Mouse (Mus musculus): ENCODE results near the gene Klhl10. TPM values are rescaled to one million over a fixed set of nuclear protein-coding genes. Genes with fewer than 3 reads are reported as not detected.

Klhl10 gene
- polyA plus RNA-seq, 1 experiment from 2014 or later, result 0.73 TPM

DNA sequence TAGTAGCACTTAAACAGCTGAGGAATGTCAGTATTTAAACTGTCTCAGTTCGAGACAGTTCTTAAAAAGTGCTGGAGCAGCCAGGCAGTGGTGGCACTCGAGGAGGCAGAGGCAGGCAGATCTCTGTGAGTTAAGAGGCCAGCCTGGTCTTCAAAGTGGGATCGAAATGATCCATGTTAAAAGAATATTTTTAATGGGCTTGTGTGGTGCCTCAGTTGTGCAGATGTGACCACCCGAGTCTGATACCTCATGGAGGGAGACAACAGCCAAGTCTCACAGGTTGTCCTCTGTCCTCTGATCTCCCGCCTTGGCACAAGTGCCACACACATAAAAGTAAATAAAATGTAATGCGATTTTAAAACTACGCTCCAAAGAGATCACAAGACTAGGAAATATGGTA lies 43.2 kb upstream of the Klhl10 start:
- no peaks in the 10 kb centered on the region for H3K27me3 ChIP-seq (ENCODE audit: control insufficient read depth, insufficient read depth, low read depth, low read length)
- ATAC-seq, result no peak
- 95% methylated on average over 7 of the region's 7 CpGs for WGBS
- peaks cover 20% of the 10 kb centered on the region for H3K4me1 ChIP-seq (ENCODE audit: control insufficient read depth, insufficient read depth, low read length)
- peak overlapping the region; percentile 66; the same call in 1 of the 2 replicates for H3K4me2 ChIP-seq (ENCODE audit: low read length)
- H3K4me3 ChIP-seq (ENCODE audit: low read depth, low read length), result no peak overlapping the region
- no peaks in the 10 kb centered on the region for H3K9me3 ChIP-seq (replicated peaks; ENCODE audit: control insufficient read depth, low read length, poor library complexity, severe bottlenecking)
- no peaks in the 10 kb centered on the region for H3K36me3 ChIP-seq (ENCODE audit: control insufficient read depth, insufficient read depth, low read length)
- no peak overlapping the region for H3K9ac ChIP-seq (ENCODE audit: low read depth, low read length)
- no peak overlapping the region for H3K27ac ChIP-seq (ENCODE audit: low read length)

DNA sequence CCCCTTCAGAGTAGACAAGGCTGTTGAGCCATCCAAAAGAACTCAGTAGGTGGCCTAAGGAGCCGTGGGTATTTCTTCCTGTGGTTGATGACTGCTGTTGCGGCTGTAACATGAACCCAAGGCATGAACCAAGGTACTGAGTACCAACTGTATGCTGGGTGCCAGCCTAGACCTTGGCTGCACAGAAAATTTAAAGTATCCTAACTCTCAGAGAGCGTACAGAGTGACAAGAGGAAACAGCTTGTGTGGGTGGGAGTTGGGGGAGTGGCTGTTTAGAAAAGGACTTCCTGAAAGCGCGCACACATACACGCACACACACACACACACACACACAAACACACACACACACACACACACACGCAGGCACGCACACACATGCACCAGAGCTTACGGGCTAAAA lies 42.4 kb upstream of the Klhl10 start:
- Histone ChIP-seq H3K9ac (ENCODE audit: low read depth, low read length) (no peak overlapping the region), H3K4me1 (ENCODE audit: control insufficient read depth, insufficient read depth, low read length) (peaks cover 20% of the 10 kb centered on the region), H3K4me2 (ENCODE audit: low read length) (no peak overlapping the region), H3K36me3 (ENCODE audit: control insufficient read depth, insufficient read depth, low read length) (no peaks in the 10 kb centered on the region), H3K27me3 (ENCODE audit: control insufficient read depth, insufficient read depth, low read depth, low read length) (no peaks in the 10 kb centered on the region), H3K9me3 (replicated peaks; ENCODE audit: control insufficient read depth, low read length, poor library complexity, severe bottlenecking) (no peaks in the 10 kb centered on the region), H3K4me3 (ENCODE audit: low read depth, low read length) (no peak overlapping the region), H3K27ac (ENCODE audit: low read length) (no peak overlapping the region)
- 85% methylated on average over 9 of the region's 9 CpGs for WGBS
- ATAC-seq, result no peak

DNA sequence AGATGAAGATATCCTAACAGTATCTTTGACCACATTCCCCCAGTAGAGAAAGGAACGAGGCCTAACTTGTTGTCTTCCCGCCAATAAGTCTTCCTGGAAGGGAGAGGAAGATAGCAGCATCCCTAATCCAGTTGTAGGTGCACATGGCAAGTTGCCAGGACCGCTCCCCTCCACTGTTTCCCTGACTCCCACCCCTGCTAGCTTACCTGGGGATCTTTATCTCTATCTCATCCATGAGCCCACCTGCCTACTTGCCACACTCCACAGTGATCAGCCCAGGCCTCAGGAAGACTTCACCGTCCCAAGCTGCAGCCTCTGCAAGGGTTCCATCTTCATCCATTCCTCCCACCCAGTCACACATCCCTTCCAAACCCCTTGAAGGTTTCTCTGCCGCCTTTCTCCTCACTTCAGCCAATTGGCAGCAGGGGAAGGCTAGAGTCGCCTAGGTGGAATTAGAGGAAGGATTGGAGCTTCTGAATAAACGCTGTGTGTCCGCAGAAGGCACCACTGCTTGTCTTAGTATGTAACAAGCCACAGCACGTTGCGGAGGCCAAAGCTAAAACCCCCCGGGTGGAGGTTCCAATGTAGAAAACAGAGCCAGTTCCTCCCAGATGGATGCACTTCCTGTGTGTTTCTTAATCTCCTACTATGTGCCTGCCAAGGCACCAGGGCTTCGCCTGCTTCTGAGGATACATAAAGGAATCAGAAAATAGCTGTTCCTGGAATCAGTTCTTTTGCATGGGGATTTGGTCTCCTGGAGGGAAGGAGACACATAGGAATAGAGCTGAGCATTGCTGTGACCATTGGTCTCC lies 41.8 kb upstream of the Klhl10 start:
- Histone ChIP-seq H3K27ac (ENCODE audit: low read length) (no peak overlapping the region), H3K9ac (ENCODE audit: low read depth, low read length) (no peak overlapping the region), H3K4me1 (ENCODE audit: control insufficient read depth, insufficient read depth, low read length) (peaks cover 17% of the 10 kb centered on the region), H3K27me3 (ENCODE audit: control insufficient read depth, insufficient read depth, low read depth, low read length) (no peaks in the 10 kb centered on the region), H3K4me3 (ENCODE audit: low read depth, low read length) (no peak overlapping the region), H3K36me3 (ENCODE audit: control insufficient read depth, insufficient read depth, low read length) (no peaks in the 10 kb centered on the region), H3K9me3 (replicated peaks; ENCODE audit: control insufficient read depth, low read length, poor library complexity, severe bottlenecking) (no peaks in the 10 kb centered on the region), H3K4me2 (ENCODE audit: low read length) (no peak overlapping the region)
- 78% methylated on average over 12 of the region's 12 CpGs for WGBS
- ATAC-seq, result no peak

DNA sequence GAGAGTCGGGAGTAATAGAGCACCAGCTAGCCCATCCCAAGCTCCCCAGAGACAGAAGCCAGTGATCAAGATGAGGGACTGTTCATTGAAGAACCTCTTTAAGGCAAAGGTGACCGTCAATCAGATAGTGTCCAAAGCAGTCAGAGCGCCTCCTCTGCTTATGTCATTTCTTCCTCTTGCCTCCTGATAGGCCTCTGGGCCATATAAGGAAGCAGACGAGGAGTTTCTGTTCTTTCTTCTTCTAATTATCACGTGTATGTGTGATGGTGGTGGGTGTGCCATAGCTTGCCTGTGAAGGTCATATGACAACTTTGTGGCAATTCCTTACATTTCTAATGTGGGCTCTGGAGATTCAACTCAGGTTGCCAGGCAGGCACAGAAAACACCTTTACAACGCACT lies 40.9 kb upstream of the Klhl10 start:
- no peak overlapping the region for H3K4me2 ChIP-seq (ENCODE audit: low read length)
- 87% methylated on average over 6 of the region's 6 CpGs for WGBS
- H3K27me3 ChIP-seq (ENCODE audit: control insufficient read depth, insufficient read depth, low read depth, low read length), result no peaks in the 10 kb centered on the region
- no peak overlapping the region for H3K4me3 ChIP-seq (ENCODE audit: low read depth, low read length)
- no peak overlapping the region for H3K27ac ChIP-seq (ENCODE audit: low read length)
- H3K4me1 ChIP-seq (ENCODE audit: control insufficient read depth, insufficient read depth, low read length), result peaks cover 8% of the 10 kb centered on the region
- ATAC-seq, result no peak
- no peaks in the 10 kb centered on the region for H3K36me3 ChIP-seq (ENCODE audit: control insufficient read depth, insufficient read depth, low read length)
- no peaks in the 10 kb centered on the region for H3K9me3 ChIP-seq (replicated peaks; ENCODE audit: control insufficient read depth, low read length, poor library complexity, severe bottlenecking)
- no peak overlapping the region for H3K9ac ChIP-seq (ENCODE audit: low read depth, low read length)

DNA sequence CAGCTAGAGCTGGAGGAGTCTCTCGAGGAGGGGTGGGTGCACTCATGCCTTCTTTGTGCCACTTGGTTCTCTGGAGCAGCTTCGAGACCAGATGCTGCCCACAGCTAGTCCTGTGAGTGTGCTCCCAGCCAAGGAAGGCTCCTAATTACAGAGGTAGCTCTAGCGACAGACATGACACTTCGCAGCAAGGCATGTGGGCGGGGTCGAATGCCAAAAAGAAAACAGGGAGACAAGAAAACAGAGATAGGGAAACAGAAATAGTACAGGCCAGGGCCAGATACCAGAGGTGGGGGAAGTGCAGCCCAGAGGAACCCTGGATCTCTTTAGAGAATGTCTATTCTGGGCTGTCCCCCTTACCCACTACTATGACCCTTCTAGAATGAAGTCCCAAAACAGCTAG lies 39.5 kb upstream of the Klhl10 start:
- 62% methylated on average over 6 of the region's 6 CpGs for WGBS
- no peak overlapping the region for H3K9ac ChIP-seq (ENCODE audit: low read depth, low read length)
- no peaks in the 10 kb centered on the region for H3K4me1 ChIP-seq (ENCODE audit: control insufficient read depth, insufficient read depth, low read length)
- ATAC-seq, result no peak
- no peaks in the 10 kb centered on the region for H3K27me3 ChIP-seq (ENCODE audit: control insufficient read depth, insufficient read depth, low read depth, low read length)
- H3K9me3 ChIP-seq (replicated peaks; ENCODE audit: control insufficient read depth, low read length, poor library complexity, severe bottlenecking), result no peaks in the 10 kb centered on the region
- H3K27ac ChIP-seq (ENCODE audit: low read length), result no peak overlapping the region
- H3K4me2 ChIP-seq (ENCODE audit: low read length), result no peak overlapping the region
- H3K4me3 ChIP-seq (ENCODE audit: low read depth, low read length), result no peak overlapping the region
- no peaks in the 10 kb centered on the region for H3K36me3 ChIP-seq (ENCODE audit: control insufficient read depth, insufficient read depth, low read length)

DNA sequence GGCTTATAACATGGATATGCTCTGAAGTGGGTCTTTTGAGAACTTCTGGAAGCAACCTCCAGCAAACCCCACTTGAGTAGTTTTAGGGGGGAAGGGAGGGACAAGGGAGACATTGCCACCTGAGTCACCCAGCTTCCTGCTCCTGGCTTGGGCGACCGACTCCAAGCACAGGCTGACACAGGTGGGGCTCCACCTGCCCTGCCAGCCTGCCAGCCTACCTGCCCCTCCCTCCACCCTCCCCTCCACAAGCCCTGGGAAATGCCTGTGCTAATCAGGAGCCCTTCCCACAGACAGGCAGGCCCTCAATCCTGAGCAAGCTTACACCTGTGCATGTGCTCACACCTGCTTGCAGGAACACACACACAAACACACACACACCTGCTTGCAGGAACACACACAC lies 39.0 kb upstream of the Klhl10 start:
- WGBS, result 85% methylated on average over 2 of the region's 2 CpGs
- no peak for ATAC-seq
- no peak overlapping the region for H3K4me2 ChIP-seq (ENCODE audit: low read length)
- H3K4me3 ChIP-seq (ENCODE audit: low read depth, low read length), result no peak overlapping the region
- H3K27me3 ChIP-seq (ENCODE audit: control insufficient read depth, insufficient read depth, low read depth, low read length), result no peaks in the 10 kb centered on the region
- no peaks in the 10 kb centered on the region for H3K9me3 ChIP-seq (replicated peaks; ENCODE audit: control insufficient read depth, low read length, poor library complexity, severe bottlenecking)
- no peak overlapping the region for H3K27ac ChIP-seq (ENCODE audit: low read length)
- no peaks in the 10 kb centered on the region for H3K4me1 ChIP-seq (ENCODE audit: control insufficient read depth, insufficient read depth, low read length)
- H3K36me3 ChIP-seq (ENCODE audit: control insufficient read depth, insufficient read depth, low read length), result no peaks in the 10 kb centered on the region
- no peak overlapping the region for H3K9ac ChIP-seq (ENCODE audit: low read depth, low read length)

DNA sequence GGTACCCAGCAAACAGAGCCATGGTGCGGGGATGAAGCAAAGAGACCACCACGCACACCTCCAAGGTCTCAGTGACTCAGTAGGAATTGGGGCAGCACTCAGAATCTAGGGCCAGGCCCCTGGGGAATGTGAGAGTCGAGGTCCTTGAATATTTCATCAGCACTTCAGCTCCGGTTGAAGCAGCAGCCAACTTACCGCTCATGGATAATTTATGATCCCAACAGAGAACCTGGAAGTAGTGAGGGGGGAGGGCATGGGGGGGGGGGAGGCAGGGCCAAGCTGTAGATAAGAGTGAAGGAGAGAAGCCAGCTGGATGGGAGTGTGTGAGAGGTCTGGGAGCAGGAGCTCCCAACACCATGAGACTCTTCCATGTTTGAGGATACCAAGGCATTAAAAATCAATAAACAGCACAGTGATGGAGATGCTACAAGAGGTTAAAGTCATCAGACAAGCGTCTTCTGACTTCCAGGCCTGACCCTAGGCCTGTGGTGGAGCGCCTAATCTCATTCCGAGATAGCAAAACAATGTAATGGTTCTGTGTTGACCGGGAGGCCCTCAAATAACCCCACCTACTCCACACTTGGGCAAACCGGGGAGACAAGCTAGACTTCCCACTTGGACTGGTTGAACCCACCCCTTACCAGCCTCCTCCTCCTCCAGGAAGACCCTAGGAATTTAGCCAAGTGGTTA lies 38.1 kb upstream of the Klhl10 start:
- H3K4me3 ChIP-seq (ENCODE audit: low read depth, low read length), result no peak overlapping the region
- ATAC-seq, result no peak
- no peaks in the 10 kb centered on the region for H3K9me3 ChIP-seq (replicated peaks; ENCODE audit: control insufficient read depth, low read length, poor library complexity, severe bottlenecking)
- H3K36me3 ChIP-seq (ENCODE audit: control insufficient read depth, insufficient read depth, low read length), result no peaks in the 10 kb centered on the region
- no peaks in the 10 kb centered on the region for H3K4me1 ChIP-seq (ENCODE audit: control insufficient read depth, insufficient read depth, low read length)
- no peak overlapping the region for H3K9ac ChIP-seq (ENCODE audit: low read depth, low read length)
- H3K4me2 ChIP-seq (ENCODE audit: low read length), result no peak overlapping the region
- WGBS, result 70% methylated on average over 10 of the region's 10 CpGs
- H3K27me3 ChIP-seq (ENCODE audit: control insufficient read depth, insufficient read depth, low read depth, low read length), result no peaks in the 10 kb centered on the region
- H3K27ac ChIP-seq (ENCODE audit: low read length), result no peak overlapping the region

DNA sequence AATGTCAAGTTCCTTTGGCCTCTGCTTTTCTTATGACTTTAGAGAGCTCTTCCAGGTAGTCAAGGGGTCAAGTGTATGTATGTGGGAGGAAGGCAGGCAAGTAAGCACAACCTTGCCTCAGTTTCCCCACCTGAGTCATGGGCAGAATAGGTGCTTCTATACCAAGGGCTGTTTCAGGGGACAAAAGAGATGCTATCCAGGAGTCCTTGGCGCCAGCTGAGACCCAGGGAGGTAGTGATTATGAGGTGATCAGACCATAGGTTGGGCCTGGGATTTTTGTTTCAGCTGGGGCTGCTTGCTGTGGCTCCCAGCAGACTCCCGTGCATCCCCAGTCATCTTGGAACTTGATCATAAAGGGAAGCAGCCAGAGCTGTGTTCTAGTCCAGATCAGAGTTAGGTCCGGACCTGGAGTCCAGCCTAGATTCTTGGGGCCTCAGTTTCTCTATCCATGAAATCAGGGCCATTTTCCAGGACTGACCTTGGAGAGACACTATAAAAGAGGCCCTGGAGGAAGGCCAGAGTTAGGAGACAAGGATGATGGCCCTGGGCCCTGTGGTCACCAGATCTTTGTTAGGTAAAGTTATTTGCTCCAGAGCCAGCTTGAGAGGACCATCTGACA lies 37.2 kb upstream of the Klhl10 start:
- 90% methylated on average over 3 of the region's 3 CpGs for WGBS
- no peak overlapping the region for H3K27ac ChIP-seq (ENCODE audit: low read length)

DNA sequence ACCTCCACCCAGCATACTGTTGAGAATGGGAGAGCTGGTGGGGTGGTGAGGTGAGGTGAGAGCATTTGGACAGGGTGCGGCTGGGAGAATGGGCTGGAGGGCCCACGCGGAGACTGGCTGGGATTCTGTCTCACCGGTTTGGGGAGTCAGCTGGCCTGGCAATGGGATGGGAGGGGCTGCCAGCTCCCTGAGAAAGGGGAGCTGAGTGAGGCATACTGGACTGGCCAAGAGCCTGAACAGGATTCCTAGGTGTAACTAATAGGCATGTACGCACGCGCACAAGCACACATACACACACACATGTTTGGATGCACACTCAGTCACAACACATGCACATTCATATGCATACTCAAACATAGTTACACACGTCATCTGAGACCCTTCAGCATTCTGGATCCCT lies 35.4 kb upstream of the Klhl10 start:
- Histone ChIP-seq H3K27me3 (ENCODE audit: control insufficient read depth, insufficient read depth, low read depth, low read length) (no peaks in the 10 kb centered on the region), H3K4me3 (ENCODE audit: low read depth, low read length) (no peak overlapping the region), H3K9me3 (replicated peaks; ENCODE audit: control insufficient read depth, low read length, poor library complexity, severe bottlenecking) (no peaks in the 10 kb centered on the region), H3K36me3 (ENCODE audit: control insufficient read depth, insufficient read depth, low read length) (peaks cover 3% of the 10 kb centered on the region; the same call in 1 of the 2 replicates), H3K4me1 (ENCODE audit: control insufficient read depth, insufficient read depth, low read length) (no peaks in the 10 kb centered on the region), H3K4me2 (ENCODE audit: low read length) (no peak overlapping the region), H3K27ac (ENCODE audit: low read length) (no peak overlapping the region), H3K9ac (ENCODE audit: low read depth, low read length) (no peak overlapping the region)
- 92% methylated on average over 8 of the region's 8 CpGs for WGBS
- no peak for ATAC-seq

More for the DNA sequence above, 37.2 kb upstream of the Klhl10 start:
- Histone ChIP-seq H3K4me2 (ENCODE audit: low read length) (no peak overlapping the region), H3K36me3 (ENCODE audit: control insufficient read depth, insufficient read depth, low read length) (no peaks in the 10 kb centered on the region), H3K27me3 (ENCODE audit: control insufficient read depth, insufficient read depth, low read depth, low read length) (no peaks in the 10 kb centered on the region), H3K9ac (ENCODE audit: low read depth, low read length) (no peak overlapping the region), H3K9me3 (replicated peaks; ENCODE audit: control insufficient read depth, low read length, poor library complexity, severe bottlenecking) (no peaks in the 10 kb centered on the region), H3K4me1 (ENCODE audit: control insufficient read depth, insufficient read depth, low read length) (no peaks in the 10 kb centered on the region), H3K4me3 (ENCODE audit: low read depth, low read length) (no peak overlapping the region)
- no peak for ATAC-seq

Data from midbrain, embryonic 16.5 days (tissue).